17 mouse cellular contexts compared by ENCODE assay signal in the genomic region with DNA sequence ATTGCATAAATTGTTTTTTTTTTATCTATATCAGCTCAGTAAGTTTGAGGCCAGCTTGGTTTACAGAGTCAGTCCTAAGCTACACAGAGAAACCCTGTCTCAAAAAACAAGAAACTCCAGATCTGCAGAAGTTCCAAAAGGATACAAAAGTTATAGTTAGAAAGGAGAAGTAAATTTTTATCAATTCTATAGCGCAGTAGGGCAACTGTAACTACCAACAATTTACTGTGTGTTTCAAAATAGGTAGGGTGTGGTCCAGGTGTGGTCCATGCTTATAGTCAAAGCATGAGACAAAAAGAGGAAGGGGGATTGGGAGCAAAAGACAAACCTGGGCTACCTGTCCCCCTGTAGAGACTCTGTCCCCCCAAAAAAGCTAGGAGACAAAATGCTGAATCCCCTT. TPM values are rescaled to one million over a fixed set of nuclear protein-coding genes. Genes with fewer than 3 reads are reported as not detected.
"Had no signal": no experiment of that assay in that cellular context is flagged by ENCODE, and none has a peak within 500 bp of the region (broad histone marks: within the 10 kb centered on the region; RNA-seq: fewer than 3 reads in every experiment).

No protein-coding gene starts in this region.

- DNase-seq: retina, postnatal 1 day; right cerebral cortex, adult 18-20 months; right cerebral cortex, postnatal 14 days; right cerebral cortex, postnatal 25 days; right cerebral cortex, postnatal 4 days; spleen, adult 18-20 months; thymus, adult 18-20 months; thymus, adult 2 months; thymus, postnatal 14 days; thymus, postnatal 25 days; thymus, postnatal 36 days; thymus, postnatal 4 days had no signal

- H3K4me3 ChIP-seq: neural tube, embryonic 13.5 days; neural tube, embryonic 15.5 days; stomach, embryonic 15.5 days had no signal

- H3K9ac ChIP-seq: neural tube, embryonic 13.5 days; neural tube, embryonic 15.5 days; stomach, embryonic 15.5 days had no signal

- H3K27me3 ChIP-seq: neural tube, embryonic 13.5 days; neural tube, embryonic 15.5 days; stomach, embryonic 15.5 days had no signal

- H3K36me3 ChIP-seq: neural tube, embryonic 13.5 days; neural tube, embryonic 15.5 days; stomach, embryonic 15.5 days had no signal

- H3K9me3 ChIP-seq: neural tube, embryonic 13.5 days; neural tube, embryonic 15.5 days; stomach, embryonic 15.5 days had no signal

- H3K27ac ChIP-seq: neural tube, embryonic 13.5 days; neural tube, embryonic 15.5 days; stomach, embryonic 15.5 days; stomach, postnatal 0 days had no signal

- H3K4me1 ChIP-seq: neural tube, embryonic 13.5 days; neural tube, embryonic 15.5 days; stomach, embryonic 15.5 days had no signal

RNA-seq across cellular contexts. Expression of a gene that starts 9.4 kb away (rescaled TPM):
- total RNA-seq: neutrophil, adult 5-6 weeks had no signal
